Mouse (Mus musculus): Measurements from ENCODE around the gene Gm15517. TPM values are rescaled to one million over a fixed set of nuclear protein-coding genes. Genes with fewer than 3 reads are reported as not detected.

Gene Gm15517
- polyA plus RNA-seq, 1 experiment from 2014 or later, result 1.2 TPM

Other genes with a start within 250 kb of the Gm15517 start
- not detected in 2 replicates for gene Klk1b26, start 249.3 kb upstream of the Gm15517 start, polyA plus RNA-seq (2015; fragmentation: Nextera tagmentation; extraction: Ambion mirVana)
- gene Klk1b27, start 209.2 kb upstream of the Gm15517 start, polyA plus RNA-seq (2015; fragmentation: Nextera tagmentation; extraction: Ambion mirVana), result not detected in 2 replicates
- not detected in 2 replicates for gene Klk1b21, start 159.1 kb upstream of the Gm15517 start, polyA plus RNA-seq (2015; fragmentation: Nextera tagmentation; extraction: Ambion mirVana)
- not detected in 2 replicates for gene Klk1b22, start 148.8 kb upstream of the Gm15517 start, polyA plus RNA-seq (2015; fragmentation: Nextera tagmentation; extraction: Ambion mirVana)
- gene Klk1b16, start 124.7 kb upstream of the Gm15517 start, polyA plus RNA-seq (2015; fragmentation: Nextera tagmentation; extraction: Ambion mirVana), result not detected in 2 replicates
- not detected in 2 replicates for gene Klk1b24, start 73.2 kb upstream of the Gm15517 start, polyA plus RNA-seq (2015; fragmentation: Nextera tagmentation; extraction: Ambion mirVana)
- not detected in 2 replicates for gene Klk1b3, start 63.3 kb upstream of the Gm15517 start, polyA plus RNA-seq (2015; fragmentation: Nextera tagmentation; extraction: Ambion mirVana)
- gene Klk1b4, start 54.0 kb upstream of the Gm15517 start, polyA plus RNA-seq (2015; fragmentation: Nextera tagmentation; extraction: Ambion mirVana), result not detected in 2 replicates
- gene Klk1b5, start 45.5 kb upstream of the Gm15517 start, polyA plus RNA-seq (2015; fragmentation: Nextera tagmentation; extraction: Ambion mirVana), result not detected in 2 replicates
- gene Klk1, start 36.1 kb upstream of the Gm15517 start, polyA plus RNA-seq (2015; fragmentation: Nextera tagmentation; extraction: Ambion mirVana), result not detected in 2 replicates
- 0.17 TPM in 1 of 2 replicates, not detected in the other for gene Gm36864, start 25.3 kb upstream of the Gm15517 start, polyA plus RNA-seq (2015; fragmentation: Nextera tagmentation; extraction: Ambion mirVana)
- gene 1700028J19Rik, start 14.8 kb upstream of the Gm15517 start, polyA plus RNA-seq (2015; fragmentation: Nextera tagmentation; extraction: Ambion mirVana), result 1.1 and 1.2 TPM in 2 replicates
- 193 and 221 TPM in 2 replicates for gene 2410002F23Rik, start 14.7 kb upstream of the Gm15517 start, polyA plus RNA-seq (2015; fragmentation: Nextera tagmentation; extraction: Ambion mirVana)
- not detected in 2 replicates for gene Acp4, start 4.1 kb upstream of the Gm15517 start, polyA plus RNA-seq (2015; fragmentation: Nextera tagmentation; extraction: Ambion mirVana)
- 3.0 and 3.4 TPM in 2 replicates for gene Clec11a, start 45.5 kb downstream of the Gm15517 start, polyA plus RNA-seq (2015; fragmentation: Nextera tagmentation; extraction: Ambion mirVana)
- gene Shank1, start 48.8 kb downstream of the Gm15517 start, polyA plus RNA-seq (2015; fragmentation: Nextera tagmentation; extraction: Ambion mirVana), result 38.7 and 42.3 TPM in 2 replicates
- 58.9 and 68.8 TPM in 2 replicates for gene Syt3, start 122.7 kb downstream of the Gm15517 start, polyA plus RNA-seq (2015; fragmentation: Nextera tagmentation; extraction: Ambion mirVana)
- 2.8 and 2.9 TPM in 2 replicates for gene 1700008O03Rik, start 124.4 kb downstream of the Gm15517 start, polyA plus RNA-seq (2015; fragmentation: Nextera tagmentation; extraction: Ambion mirVana)
- gene Lrrc4b, start 167.6 kb downstream of the Gm15517 start, polyA plus RNA-seq (2015; fragmentation: Nextera tagmentation; extraction: Ambion mirVana), result 16.7 and 16.9 TPM in 2 replicates
- gene Aspdh, start 203.9 kb downstream of the Gm15517 start, polyA plus RNA-seq (2015; fragmentation: Nextera tagmentation; extraction: Ambion mirVana), result 3.7 and 5.0 TPM in 2 replicates
- 44.0 and 45.7 TPM in 2 replicates for gene Josd2, start 206.5 kb downstream of the Gm15517 start, polyA plus RNA-seq (2015; fragmentation: Nextera tagmentation; extraction: Ambion mirVana)
- 148 and 165 TPM in 2 replicates for gene Emc10, start 235.1 kb downstream of the Gm15517 start, polyA plus RNA-seq (2015; fragmentation: Nextera tagmentation; extraction: Ambion mirVana)
- 21.3 and 23.6 TPM in 2 replicates for gene Fam71e1, start 235.1 kb downstream of the Gm15517 start, polyA plus RNA-seq (2015; fragmentation: Nextera tagmentation; extraction: Ambion mirVana)